Mouse (Mus musculus): Measurements from ENCODE around the gene Pde8b.

Gene Pde8b

GRCm38 (mm10) chr13:95011546-95012257 lies 238.4 kb downstream of the Pde8b start:
- no peak for DNase-seq

GRCm38 (mm10) chr13:95009261-95009660 lies 240.9 kb downstream of the Pde8b start:
- no peak for DNase-seq

GRCm38 (mm10) chr13:95007281-95007680 lies 242.9 kb downstream of the Pde8b start:
- no peak for DNase-seq

DNA sequence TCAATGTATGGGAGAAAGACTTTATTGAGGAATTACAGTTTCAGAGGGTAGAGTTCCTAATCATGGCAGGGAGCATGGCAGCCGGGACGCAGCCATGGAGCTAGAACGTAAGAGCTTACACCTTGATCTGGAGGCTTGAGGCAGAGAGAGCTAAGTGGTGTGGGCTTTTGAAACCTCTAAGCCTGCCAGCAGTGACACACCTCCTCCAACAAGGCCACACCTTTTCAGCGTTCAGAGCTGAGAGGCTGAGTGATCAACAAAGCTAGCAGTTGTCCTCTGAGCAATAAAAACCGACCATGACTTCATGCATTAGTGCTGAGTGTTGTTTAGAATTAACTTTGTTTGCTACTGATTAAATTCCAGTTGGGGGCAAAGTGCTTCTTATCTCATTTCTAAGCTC lies 259.6 kb downstream of the Pde8b start:
- DNase-seq: no peak

DNA sequence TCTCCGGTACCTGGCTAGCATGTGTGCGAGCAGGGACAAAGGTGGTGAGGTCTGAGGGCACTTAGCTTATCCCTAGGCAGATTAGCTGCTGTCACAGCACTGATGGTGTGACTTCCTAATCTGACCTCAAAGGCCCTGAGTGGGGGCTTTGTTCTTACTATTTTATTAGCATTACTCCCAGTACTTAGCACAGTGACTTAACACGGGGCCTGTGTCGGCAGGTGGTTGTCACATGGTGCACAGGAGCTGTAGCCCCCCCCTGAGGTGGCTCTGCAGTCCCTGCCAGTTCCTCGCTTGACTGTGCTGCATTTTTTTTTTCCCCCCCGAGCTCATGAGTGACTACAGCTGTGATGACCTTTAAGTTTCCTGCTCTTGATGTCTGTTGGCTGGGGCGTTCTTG lies 271.1 kb downstream of the Pde8b start:
- DNase-seq: no peak

GRCm38 (mm10) chr13:94976219-94977186 lies 273.6 kb downstream of the Pde8b start, which contains the start of gene Wdr41:
TSS of gene Wdr41 (plus strand) at chr13:94976344.
- peak; percentile 92 to 95 for DNase-seq

- no peak for DNase-seq
Observed at GRCm38 (mm10) chr13:94975828-94976218, 274.3 kb downstream of the Pde8b start.

Measured in B cell, adult 2 months (primary cell).